Mouse (Mus musculus): ENCODE data around the gene Nfix. TPM values are rescaled to one million over a fixed set of nuclear protein-coding genes. Genes with fewer than 3 reads are reported as not detected.

The Nfix gene
- polyA plus RNA-seq, 1 experiment from 2014 or later = 2.2 TPM

GRCm38 (mm10) chr8:84700941-84701911 is 98.9 kb downstream of the Nfix start, which contains the start of gene Lyl1:
TSS of gene Lyl1 (plus strand) at chr8:84701457.
- 11% methylated on average over 34 of the region's 34 CpGs for WGBS
- no peak for DNase-seq (ENCODE audit: low spot score, missing footprints)

DNA sequence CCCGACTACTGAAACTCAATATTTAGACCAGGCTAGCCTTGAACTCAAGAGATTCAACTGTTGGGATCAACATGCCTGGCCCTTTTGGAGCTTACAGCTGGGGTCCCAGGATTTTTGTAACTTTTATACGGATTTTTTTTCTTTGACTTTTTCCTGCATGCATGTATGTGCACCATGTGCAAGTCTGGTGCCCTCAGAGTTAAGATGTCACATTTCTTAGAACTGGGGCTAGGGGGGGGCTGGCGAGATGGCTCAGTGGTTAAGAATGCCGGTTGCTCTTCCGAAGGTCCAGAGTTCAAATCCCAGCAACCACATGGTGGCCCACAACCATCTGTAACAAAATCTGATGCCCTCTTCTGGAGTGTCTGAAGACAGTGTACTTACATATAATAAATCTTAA is 99.6 kb downstream of the Nfix start:
- Histone ChIP-seq H3K9me3 (ENCODE audit: control insufficient read depth, low read length) (no peaks in the 10 kb centered on the region), H3K4me2 (no peak overlapping the region), H3K27me3 (ENCODE audit: control insufficient read depth, insufficient read depth, low read length) (peaks cover 46% of the 10 kb centered on the region), H3K4me1 (ENCODE audit: control insufficient read depth, insufficient read depth, low read length) (peaks cover 10% of the 10 kb centered on the region; the same call in 1 of the 2 replicates), H3K4me3 (ENCODE audit: low read depth, low read length) (no peak overlapping the region), H3K27ac (ENCODE audit: low read depth, low read length) (no peak overlapping the region), H3K36me3 (ENCODE audit: control insufficient read depth, insufficient read depth, low read length) (peaks cover 10% of the 10 kb centered on the region; the same call in 1 of the 2 replicates), H3K9ac (ENCODE audit: low read length) (no peak overlapping the region)
- ATAC-seq (ENCODE audit: low FRiP score) (no peak), DNase-seq (ENCODE audit: low spot score, missing footprints) (no peak)
- WGBS = 82% methylated on average over 5 of the region's 5 CpGs

More at GRCm38 (mm10) chr8:84700941-84701911, 98.9 kb downstream of the Nfix start, which contains the start of gene Lyl1:
- peaks cover 12% of the 10 kb centered on the region for H3K4me1 ChIP-seq (ENCODE audit: control insufficient read depth, insufficient read depth, low read length)
- H3K9ac ChIP-seq (ENCODE audit: low read length) = no peak within 1 kb of the TSS
- H3K27me3 ChIP-seq (ENCODE audit: control insufficient read depth, insufficient read depth, low read length) = peaks cover 49% of the 10 kb centered on the region
- H3K4me3 ChIP-seq (ENCODE audit: low read depth, low read length) = peak within 1 kb of the TSS; percentile 1; the same call in 1 of the 2 replicates
- H3K36me3 ChIP-seq (ENCODE audit: control insufficient read depth, insufficient read depth, low read length) = peaks cover 10% of the 10 kb centered on the region; the same call in 1 of the 2 replicates
- no peaks in the 10 kb centered on the region for H3K9me3 ChIP-seq (ENCODE audit: control insufficient read depth, low read length)
- peak within 1 kb of the TSS; percentile 36; the same call in 1 of the 2 replicates for H3K27ac ChIP-seq (ENCODE audit: low read depth, low read length)
- peak; percentile 35 for ATAC-seq (ENCODE audit: low FRiP score)
- no peak within 1 kb of the TSS for H3K4me2 ChIP-seq

- Histone ChIP-seq H3K4me3 (ENCODE audit: low read depth, low read length) (no peak overlapping the region), H3K4me1 (ENCODE audit: control insufficient read depth, insufficient read depth, low read length) (peaks cover 7% of the 10 kb centered on the region; the same call in 1 of the 2 replicates), H3K9me3 (ENCODE audit: control insufficient read depth, low read length) (no peaks in the 10 kb centered on the region), H3K27me3 (ENCODE audit: control insufficient read depth, insufficient read depth, low read length) (peaks cover 40% of the 10 kb centered on the region), H3K9ac (ENCODE audit: low read length) (no peak overlapping the region), H3K4me2 (no peak overlapping the region), H3K36me3 (ENCODE audit: control insufficient read depth, insufficient read depth, low read length) (peaks cover 10% of the 10 kb centered on the region; the same call in 1 of the 2 replicates), H3K27ac (ENCODE audit: low read depth, low read length) (no peak overlapping the region)
- DNase-seq (ENCODE audit: low spot score, missing footprints) = no peak
- 68% methylated on average over 7 of the region's 7 CpGs for WGBS
- peak; percentile 31; the same call in 1 of the 2 replicates for ATAC-seq (ENCODE audit: low FRiP score)
Measured at GRCm38 (mm10) chr8:84699861-84700322, 100.3 kb downstream of the Nfix start.

GRCm38 (mm10) chr8:84698929-84699401 is 101.2 kb downstream of the Nfix start:
- Histone ChIP-seq H3K4me1 (ENCODE audit: control insufficient read depth, insufficient read depth, low read length) (peaks cover 2% of the 10 kb centered on the region; the same call in 1 of the 2 replicates), H3K9me3 (ENCODE audit: control insufficient read depth, low read length) (no peaks in the 10 kb centered on the region), H3K27me3 (ENCODE audit: control insufficient read depth, insufficient read depth, low read length) (peaks cover 31% of the 10 kb centered on the region), H3K4me2 (no peak overlapping the region), H3K4me3 (ENCODE audit: low read depth, low read length) (no peak overlapping the region), H3K27ac (ENCODE audit: low read depth, low read length) (no peak overlapping the region), H3K9ac (ENCODE audit: low read length) (no peak overlapping the region), H3K36me3 (ENCODE audit: control insufficient read depth, insufficient read depth, low read length) (peaks cover 10% of the 10 kb centered on the region; the same call in 1 of the 2 replicates)
- ATAC-seq (ENCODE audit: low FRiP score) = no peak
- no peak for DNase-seq (ENCODE audit: low spot score, missing footprints)
- WGBS = 95% methylated on average over 9 of the region's 9 CpGs

DNA sequence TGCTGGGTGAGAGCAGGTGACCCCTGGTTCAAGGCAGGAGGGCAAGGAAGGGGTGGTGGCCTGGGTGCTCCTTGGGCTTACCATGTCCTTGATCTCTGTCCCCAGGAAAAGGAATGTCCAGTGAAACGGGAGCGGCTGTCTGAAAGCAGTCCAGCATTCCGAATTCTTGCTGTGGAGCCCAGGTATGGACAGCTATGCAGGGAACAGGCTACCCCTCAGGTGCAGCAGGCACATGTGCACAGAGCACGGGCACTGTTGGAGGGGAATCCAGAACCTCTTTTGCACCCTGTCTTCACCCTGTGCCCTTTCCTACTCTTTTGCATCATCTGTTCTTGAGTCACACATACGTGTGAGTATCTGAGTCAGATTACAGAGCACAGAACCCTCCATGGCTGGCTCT is 101.9 kb downstream of the Nfix start:
- Histone ChIP-seq H3K27me3 (ENCODE audit: control insufficient read depth, insufficient read depth, low read length) (peaks cover 24% of the 10 kb centered on the region), H3K4me2 (no peak overlapping the region), H3K4me1 (ENCODE audit: control insufficient read depth, insufficient read depth, low read length) (no peaks in the 10 kb centered on the region), H3K9ac (ENCODE audit: low read length) (no peak overlapping the region), H3K4me3 (ENCODE audit: low read depth, low read length) (no peak overlapping the region), H3K9me3 (ENCODE audit: control insufficient read depth, low read length) (no peaks in the 10 kb centered on the region), H3K36me3 (ENCODE audit: control insufficient read depth, insufficient read depth, low read length) (peaks cover 10% of the 10 kb centered on the region; the same call in 1 of the 2 replicates), H3K27ac (ENCODE audit: low read depth, low read length) (no peak overlapping the region)
- DNase-seq (ENCODE audit: low spot score, missing footprints) (no peak), ATAC-seq (ENCODE audit: low FRiP score) (no peak)
- 89% methylated on average over 5 of the region's 5 CpGs for whole genome bisulfite sequencing

GRCm38 (mm10) chr8:84697166-84698130 is 102.7 kb downstream of the Nfix start:
- no peak for DNase-seq (ENCODE audit: low spot score, missing footprints)
- WGBS = 91% methylated on average over 14 of the region's 14 CpGs
- no peak for ATAC-seq (ENCODE audit: low FRiP score)
- no peak overlapping the region for H3K9ac ChIP-seq (ENCODE audit: low read length)
- no peak overlapping the region for H3K4me2 ChIP-seq
- no peaks in the 10 kb centered on the region for H3K4me1 ChIP-seq (ENCODE audit: control insufficient read depth, insufficient read depth, low read length)
- H3K27me3 ChIP-seq (ENCODE audit: control insufficient read depth, insufficient read depth, low read length) = peaks cover 16% of the 10 kb centered on the region
- no peak overlapping the region for H3K4me3 ChIP-seq (ENCODE audit: low read depth, low read length)
- no peaks in the 10 kb centered on the region for H3K9me3 ChIP-seq (ENCODE audit: control insufficient read depth, low read length)
- peaks cover 10% of the 10 kb centered on the region; the same call in 1 of the 2 replicates for H3K36me3 ChIP-seq (ENCODE audit: control insufficient read depth, insufficient read depth, low read length)
- no peak overlapping the region for H3K27ac ChIP-seq (ENCODE audit: low read depth, low read length)

GRCm38 (mm10) chr8:84695140-84695539 is 105.0 kb downstream of the Nfix start:
- WGBS = 93% methylated on average over 6 of the region's 6 CpGs
- Histone ChIP-seq H3K27me3 (ENCODE audit: control insufficient read depth, insufficient read depth, low read length) (no peaks in the 10 kb centered on the region), H3K9ac (ENCODE audit: low read length) (no peak overlapping the region), H3K9me3 (ENCODE audit: control insufficient read depth, low read length) (no peaks in the 10 kb centered on the region), H3K36me3 (ENCODE audit: control insufficient read depth, insufficient read depth, low read length) (peaks cover 10% of the 10 kb centered on the region; the same call in 1 of the 2 replicates), H3K27ac (ENCODE audit: low read depth, low read length) (no peak overlapping the region), H3K4me1 (ENCODE audit: control insufficient read depth, insufficient read depth, low read length) (peaks cover under 1% of the 10 kb centered on the region; the same call in 1 of the 2 replicates), H3K4me3 (ENCODE audit: low read depth, low read length) (no peak overlapping the region), H3K4me2 (no peak overlapping the region)
- DNase-seq (ENCODE audit: low spot score, missing footprints) (no peak), ATAC-seq (ENCODE audit: low FRiP score) (no peak)

DNA sequence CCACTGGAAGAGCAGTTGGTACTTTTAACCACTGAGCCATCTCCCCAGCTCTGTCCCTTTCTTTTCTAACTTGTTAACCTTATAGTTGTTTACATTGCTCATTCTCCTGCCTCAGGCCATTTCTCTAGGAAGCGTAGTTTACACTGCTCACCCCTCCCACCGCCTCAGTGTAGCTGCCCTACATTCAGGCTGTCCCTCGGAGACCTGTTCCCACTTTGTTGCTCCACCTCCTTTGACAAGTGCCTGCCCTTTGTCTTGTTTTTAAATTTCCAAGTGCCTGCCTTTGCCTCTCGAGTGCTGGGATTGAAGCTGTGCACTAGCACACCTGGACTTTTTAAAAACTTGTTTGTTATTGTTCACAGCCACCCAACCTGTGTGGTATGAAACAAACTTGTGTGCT is 106.8 kb downstream of the Nfix start:
- peaks cover 12% of the 10 kb centered on the region for H3K4me1 ChIP-seq (ENCODE audit: control insufficient read depth, insufficient read depth, low read length)
- 81% methylated on average over 4 of the region's 4 CpGs for WGBS
- no peak overlapping the region for H3K4me3 ChIP-seq (ENCODE audit: low read depth, low read length)
- no peaks in the 10 kb centered on the region for H3K27me3 ChIP-seq (ENCODE audit: control insufficient read depth, insufficient read depth, low read length)
- no peaks in the 10 kb centered on the region for H3K9me3 ChIP-seq (ENCODE audit: control insufficient read depth, low read length)
- H3K4me2 ChIP-seq = no peak overlapping the region
- no peak overlapping the region for H3K27ac ChIP-seq (ENCODE audit: low read depth, low read length)
- DNase-seq (ENCODE audit: low spot score, missing footprints) = no peak
- H3K9ac ChIP-seq (ENCODE audit: low read length) = no peak overlapping the region
- ATAC-seq (ENCODE audit: low FRiP score) = no peak
- peaks cover 6% of the 10 kb centered on the region; the same call in 1 of the 2 replicates for H3K36me3 ChIP-seq (ENCODE audit: control insufficient read depth, insufficient read depth, low read length)

All from midbrain, embryonic 11.5 days (tissue).